Mouse (Mus musculus) thymus, postnatal 36 days (tissue): Measurements from ENCODE around the gene Itpk1.

Experiments
- DNase-seq, 2 experiments: peaks; one replicate each; pipeline ENCODE4 v3.0.0; 2022; ENCODE audit warnings: mixed read lengths in 2 of 2

The Itpk1 gene

DNA sequence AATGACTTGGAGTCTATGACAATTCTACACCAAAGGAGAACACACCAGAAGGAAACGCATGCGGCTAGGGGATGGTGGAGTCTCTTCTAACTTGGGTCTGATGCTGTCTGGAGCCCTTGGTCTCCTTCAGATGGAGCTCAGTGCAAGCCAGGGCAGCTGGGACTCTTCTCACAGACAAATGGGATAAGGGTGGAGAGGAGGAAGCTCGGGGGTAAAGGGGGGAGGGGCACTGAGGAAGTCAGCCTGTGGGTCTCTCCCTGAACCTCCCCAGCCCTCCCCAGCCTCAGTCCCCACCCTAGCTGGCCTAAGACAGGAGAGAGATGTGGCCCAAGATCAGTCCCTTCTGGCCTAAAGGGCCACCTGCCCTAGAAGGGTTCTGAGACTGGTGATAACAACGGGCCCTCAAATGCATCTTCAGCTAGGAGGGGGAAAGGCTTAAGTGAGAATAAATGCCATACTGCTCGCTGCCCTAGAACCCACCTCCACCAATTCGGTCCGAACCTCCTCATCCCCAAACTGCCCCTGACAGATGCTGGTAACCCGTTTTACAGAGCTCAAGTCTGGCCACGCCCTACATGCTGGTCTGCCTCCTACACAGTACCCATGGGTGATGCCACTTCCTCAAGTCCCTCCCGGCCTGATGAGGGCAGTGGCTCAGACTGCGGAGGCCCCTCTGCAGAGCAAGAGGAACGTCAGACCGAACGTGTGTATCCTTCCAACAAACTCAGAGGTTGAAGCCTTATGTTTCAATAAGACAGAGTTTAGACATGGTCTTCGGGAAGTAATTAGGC, 14.8 kb downstream of the Itpk1 start:
- peak; percentile 31 to 46 for DNase-seq

GRCm38 (mm10) chr12:102686321-102686720, 18.4 kb downstream of the Itpk1 start:
- no peak for DNase-seq

GRCm38 (mm10) chr12:102685523-102685931, 19.2 kb downstream of the Itpk1 start:
- DNase-seq: no peak

GRCm38 (mm10) chr12:102684720-102685386, 19.9 kb downstream of the Itpk1 start:
- no peak for DNase-seq

GRCm38 (mm10) chr12:102683979-102684378, 20.8 kb downstream of the Itpk1 start:
- no peak for DNase-seq

GRCm38 (mm10) chr12:102683438-102683837, 21.3 kb downstream of the Itpk1 start:
- DNase-seq: no peak

GRCm38 (mm10) chr12:102682722-102683299, 21.9 kb downstream of the Itpk1 start:
- DNase-seq: no peak

DNA sequence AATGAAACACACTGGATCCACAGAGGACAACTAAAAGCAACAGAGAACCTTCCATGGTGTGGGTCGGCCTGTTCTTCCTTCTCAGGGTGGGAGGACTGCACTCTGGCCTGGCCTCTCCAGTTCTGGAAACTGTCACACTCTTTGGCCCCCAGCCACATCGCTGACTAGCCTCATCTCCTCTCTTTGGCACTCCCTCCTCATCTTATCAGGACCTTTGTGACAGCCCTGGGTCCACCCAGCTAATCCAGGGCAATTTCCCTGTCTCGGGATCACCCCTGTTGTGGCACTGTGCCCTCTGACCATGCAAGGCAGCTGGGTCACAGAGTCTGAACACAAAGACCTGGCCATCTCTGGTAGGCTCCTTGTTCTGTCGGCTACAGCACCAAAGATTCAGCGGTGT, 22.6 kb downstream of the Itpk1 start:
- DNase-seq: no peak

GRCm38 (mm10) chr12:102681590-102681989, 23.1 kb downstream of the Itpk1 start:
- DNase-seq: peak; percentile 71 to 73

GRCm38 (mm10) chr12:102678820-102679219, 25.9 kb downstream of the Itpk1 start:
- no peak for DNase-seq

- no peak for DNase-seq
These were observed 27.6 kb downstream of the Itpk1 start for GRCm38 (mm10) chr12:102677089-102677488.

- peak in 1 of 2 experiments; percentile 32 for DNase-seq
These were observed 30.2 kb downstream of the Itpk1 start for GRCm38 (mm10) chr12:102674556-102674955.

DNA sequence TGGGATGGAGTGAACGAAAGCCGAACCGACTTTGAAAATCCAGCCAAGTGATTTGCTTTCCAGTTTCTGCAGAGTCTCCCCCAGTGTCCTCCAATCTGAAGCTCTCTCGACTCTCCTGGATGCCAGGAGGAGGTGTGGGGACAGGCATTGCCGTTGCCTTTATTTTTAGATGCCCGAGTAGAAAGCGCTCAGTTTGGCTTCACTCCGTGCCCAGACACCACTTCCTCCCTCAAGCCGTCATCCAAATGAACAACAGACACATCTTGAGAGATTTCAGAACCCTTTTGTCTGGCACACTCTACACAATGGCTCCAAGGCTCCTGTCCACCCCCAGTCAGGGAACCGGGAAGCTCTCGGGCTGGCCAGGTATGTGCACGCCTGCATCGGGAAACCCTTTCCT, 30.6 kb downstream of the Itpk1 start:
- no peak for DNase-seq

GRCm38 (mm10) chr12:102672857-102673839, 31.6 kb downstream of the Itpk1 start:
- peak in 1 of 2 experiments; percentile 28 for DNase-seq

- DNase-seq: no peak
These were observed 32.6 kb downstream of the Itpk1 start for GRCm38 (mm10) chr12:102672176-102672575.

DNA sequence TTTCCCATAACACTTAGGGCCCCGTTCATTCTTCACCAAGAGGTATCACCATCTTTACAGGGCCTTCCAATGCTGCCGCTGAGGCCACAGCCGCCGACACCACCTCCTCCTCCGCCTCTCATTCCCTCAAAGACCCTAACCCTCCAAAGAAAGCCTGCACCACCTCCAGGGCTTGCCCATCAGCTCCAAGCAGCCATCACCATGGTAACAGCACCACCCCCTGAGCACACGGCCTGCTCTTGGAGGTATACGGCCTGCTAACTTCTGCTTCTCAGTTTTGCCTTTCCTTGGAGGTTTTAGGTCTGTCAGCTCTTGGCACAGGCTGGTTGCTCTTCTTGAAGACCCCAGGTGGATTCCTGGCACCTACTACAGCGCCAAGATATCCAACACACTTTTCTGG, 33.9 kb downstream of the Itpk1 start:
- DNase-seq: no peak

DNA sequence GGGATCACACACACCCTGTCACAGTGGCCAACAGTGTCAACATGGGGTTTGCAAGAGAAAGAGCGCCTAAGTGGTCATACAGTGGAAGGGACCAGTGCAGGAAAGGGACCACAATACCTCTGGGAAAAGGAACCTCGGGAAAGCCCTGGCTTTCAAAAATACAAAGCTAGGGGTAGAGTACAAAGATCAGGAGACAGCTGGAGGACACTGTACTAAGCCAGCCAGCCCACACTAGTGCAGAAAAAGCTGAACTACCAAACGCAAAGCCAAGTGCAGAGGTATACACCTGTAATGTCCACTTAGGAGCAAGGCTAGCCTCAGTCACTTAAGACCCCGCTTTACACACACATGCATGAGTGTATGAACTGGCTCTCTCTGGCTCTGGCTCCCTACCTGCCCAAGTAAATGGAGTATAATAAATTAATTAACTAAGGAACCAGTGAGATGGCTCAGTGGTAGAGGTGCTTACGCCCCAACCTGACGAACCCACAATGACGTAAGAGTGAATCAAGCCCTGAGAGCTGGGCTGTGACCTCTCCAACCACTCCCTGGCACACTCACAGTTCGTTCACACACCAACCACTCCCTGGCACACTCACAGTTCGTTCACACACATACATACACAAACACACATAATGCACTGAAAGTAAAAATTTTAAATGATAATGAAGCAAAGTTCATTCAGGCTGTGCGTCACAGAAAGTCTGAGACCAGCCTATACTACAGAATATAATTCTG, 39.1 kb downstream of the Itpk1 start:
- DNase-seq: no peak

GRCm38 (mm10) chr12:102664052-102664448, 40.7 kb downstream of the Itpk1 start:
- DNase-seq: no peak

DNA sequence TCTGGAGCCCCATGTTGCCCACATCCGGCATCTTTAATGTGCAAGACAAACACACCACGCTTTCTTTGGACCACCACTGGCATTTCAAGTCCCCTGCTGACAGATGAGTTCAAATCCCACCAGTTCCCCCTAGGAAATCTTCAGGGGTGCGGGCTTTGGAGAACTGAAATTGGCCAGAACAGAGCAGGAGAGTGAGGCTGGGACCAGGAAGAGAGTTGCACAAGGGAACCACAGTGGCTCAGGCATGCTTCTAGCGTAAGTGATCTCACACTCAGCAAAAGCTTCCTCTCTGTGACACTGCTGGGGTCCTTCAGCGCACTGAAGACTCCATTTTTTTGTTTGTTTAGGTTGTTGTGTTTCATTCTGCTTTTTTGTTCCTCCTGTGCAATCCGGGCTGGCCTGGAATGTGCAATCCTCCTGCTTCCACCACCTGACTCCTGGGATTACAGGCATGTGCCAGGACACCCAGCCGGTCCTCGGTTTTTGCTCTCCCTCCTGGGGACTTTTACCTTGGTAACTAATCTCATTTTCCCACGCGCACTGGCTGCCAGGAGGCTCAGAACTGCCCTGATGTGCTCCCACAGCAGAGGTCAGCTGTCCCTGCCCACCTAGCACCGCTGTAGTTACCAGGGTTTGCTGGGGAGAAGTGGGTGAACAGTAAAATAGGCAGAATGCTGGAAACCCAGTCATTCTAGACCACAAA, 41.2 kb downstream of the Itpk1 start:
- DNase-seq: no peak

DNA sequence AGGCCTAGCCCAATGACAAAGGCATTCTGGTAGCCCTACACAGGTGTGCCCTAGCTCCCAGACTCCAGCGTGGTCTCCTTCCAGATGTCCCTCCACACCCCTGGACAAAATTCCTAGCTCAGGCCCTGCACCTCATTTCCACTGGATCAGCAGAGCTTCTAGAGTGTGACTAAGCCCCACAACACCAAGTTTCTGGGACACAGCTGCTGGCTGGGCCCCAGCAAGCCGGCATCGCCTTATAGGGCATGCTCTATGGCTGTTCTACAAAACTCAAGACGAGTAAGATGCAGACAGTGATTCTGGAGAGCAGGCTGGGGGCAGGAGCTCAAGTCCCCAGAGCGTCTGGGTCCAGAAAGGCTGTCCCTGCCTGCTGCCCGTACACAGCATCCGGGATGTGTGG, 43.0 kb downstream of the Itpk1 start:
- DNase-seq: no peak
